12 mouse cellular contexts compared by ENCODE assay signal in the genomic region with DNA sequence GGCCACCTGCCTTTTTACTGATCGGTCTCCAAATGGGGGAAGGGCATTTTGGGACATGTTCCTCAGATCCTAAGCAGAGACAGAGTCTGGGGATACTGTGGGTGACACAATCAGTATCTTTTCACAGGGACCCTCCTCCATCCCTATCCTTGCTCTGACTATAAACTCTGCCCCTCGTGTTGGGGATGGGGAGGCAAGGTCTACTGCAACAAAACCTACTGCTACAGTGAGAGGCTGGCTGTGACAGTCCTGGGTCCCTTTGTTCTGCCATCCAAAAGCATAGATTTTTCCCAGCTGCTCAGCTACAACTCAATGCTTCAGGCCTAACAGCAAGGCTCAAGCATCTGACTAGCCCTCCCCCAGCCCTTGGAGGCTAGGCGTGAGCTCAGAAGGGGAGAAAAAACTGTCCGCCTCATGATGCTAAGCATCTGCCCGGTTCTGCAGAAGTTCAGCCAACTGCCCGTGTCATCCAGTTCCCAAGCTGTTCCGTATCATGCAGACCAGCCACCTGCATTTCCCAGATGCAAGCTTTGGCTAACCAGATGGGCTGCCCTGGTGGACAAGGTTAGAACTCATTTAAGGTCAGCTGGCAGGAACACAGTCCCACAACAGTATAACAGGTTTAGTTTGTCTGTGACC.
DNase-seq lines count a peak whose midpoint lies in the region; ATAC-seq and TF ChIP-seq lines count a peak whose summit lies in the region.
"Had no signal": no experiment of that assay in that cellular context is flagged by ENCODE, and none has a peak within 500 bp of the region (broad histone marks: within the 10 kb centered on the region; RNA-seq: fewer than 3 reads in every experiment).

No protein-coding gene starts in this region.

- no peak for TF ChIP-seq EP300 in stomach, postnatal 0 days (optimal IDR thresholded peaks at IDR 0.05)

- peak; percentile 33 for DNase-seq in embryo, embryonic 10 days (ENCODE audit: low spot score)
- DNase-seq in embryo, embryonic 11 days, result no peak
- no peak for DNase-seq in stomach, postnatal 0 days (ENCODE audit: low spot score)
- no peak for DNase-seq in thymus, postnatal 4 days
- no peak for DNase-seq in adrenal gland, postnatal 25 days
- DNase-seq: cerebellum, adult 9-11 months; layer of hippocampus, adult 9-11 months had no signal

- no peak for TF ChIP-seq CTCF in intestine, postnatal 0 days (IDR thresholded peaks at IDR 0.05; ENCODE audit: low read depth)
- no peak for TF ChIP-seq CTCF in stomach, postnatal 0 days (IDR thresholded peaks at IDR 0.05; ENCODE audit: low read depth)

- H3K4me2 ChIP-seq in intestine, embryonic 15.5 days (replicated peaks), result no peak overlapping the region
- H3K4me2 ChIP-seq in intestine, postnatal 0 days (replicated peaks; ENCODE audit: low read depth), result no peak overlapping the region
- H3K4me2 ChIP-seq in stomach, embryonic 14.5 days (replicated peaks; ENCODE audit: low read depth, low read length), result no peak overlapping the region
- H3K4me2 ChIP-seq in stomach, postnatal 0 days (replicated peaks; ENCODE audit: low read depth), result no peak overlapping the region
- H3K4me2 ChIP-seq: limb, embryonic 12.5 days; lung, embryonic 15.5 days had no signal

- H3K4me3 ChIP-seq in intestine, embryonic 15.5 days (replicated peaks), result no peak overlapping the region
- H3K4me3 ChIP-seq in intestine, postnatal 0 days (ENCODE audit: low read depth, low read length), result no peak overlapping the region
- no peak overlapping the region for H3K4me3 ChIP-seq in stomach, embryonic 14.5 days (ENCODE audit: low read depth, low read length)
- no peak overlapping the region for H3K4me3 ChIP-seq in stomach, postnatal 0 days (ENCODE audit: low read depth, low read length)
- H3K4me3 ChIP-seq: limb, embryonic 12.5 days; lung, embryonic 15.5 days had no signal

- no peak overlapping the region for H3K9ac ChIP-seq in intestine, embryonic 15.5 days
- no peak overlapping the region for H3K9ac ChIP-seq in intestine, postnatal 0 days (ENCODE audit: low read depth, low read length)
- no peak overlapping the region for H3K9ac ChIP-seq in stomach, embryonic 14.5 days (replicated peaks; ENCODE audit: low read depth, low read length)
- H3K9ac ChIP-seq in stomach, postnatal 0 days (ENCODE audit: low read length), result no peak overlapping the region
- H3K9ac ChIP-seq: limb, embryonic 12.5 days; lung, embryonic 15.5 days had no signal

- H3K27me3 ChIP-seq in intestine, embryonic 15.5 days (replicated peaks), result no peaks in the 10 kb centered on the region
- H3K27me3 ChIP-seq in intestine, postnatal 0 days (replicated peaks; ENCODE audit: control insufficient read depth, insufficient read depth, low read length), result no peaks in the 10 kb centered on the region
- no peaks in the 10 kb centered on the region for H3K27me3 ChIP-seq in stomach, embryonic 14.5 days (ENCODE audit: control insufficient read depth, insufficient read depth, low read length)
- no peaks in the 10 kb centered on the region for H3K27me3 ChIP-seq in stomach, postnatal 0 days (ENCODE audit: control insufficient read depth, insufficient read depth, low read length)
- H3K27me3 ChIP-seq: limb, embryonic 12.5 days; lung, embryonic 15.5 days had no signal

- H3K4me1 ChIP-seq in intestine, embryonic 15.5 days (replicated peaks), result 0 out of 2 replicates have a peak, but pooled peaks cover 7% of the 10 kb centered on the region
- no peaks in the 10 kb centered on the region for H3K4me1 ChIP-seq in intestine, postnatal 0 days (replicated peaks; ENCODE audit: control insufficient read depth, insufficient read depth, low read length)
- 0 out of 2 replicates have a peak, but pooled peaks cover 4% of the 10 kb centered on the region for H3K4me1 ChIP-seq in stomach, embryonic 14.5 days (ENCODE audit: control insufficient read depth, insufficient read depth, low read length)
- no peaks in the 10 kb centered on the region for H3K4me1 ChIP-seq in stomach, postnatal 0 days (replicated peaks; ENCODE audit: control insufficient read depth, insufficient read depth)

- 60% methylated on average over 7 of the region's 7 CpGs for WGBS in intestine, embryonic 15.5 days
- WGBS in intestine, postnatal 0 days, result 67% methylated on average over 7 of the region's 7 CpGs
- 37% methylated on average over 7 of the region's 7 CpGs for WGBS in stomach, embryonic 14.5 days
- WGBS in stomach, postnatal 0 days, result 56% methylated on average over 7 of the region's 7 CpGs

- no peaks in the 10 kb centered on the region for H3K36me3 ChIP-seq in intestine, embryonic 15.5 days
- no peaks in the 10 kb centered on the region for H3K36me3 ChIP-seq in intestine, postnatal 0 days (ENCODE audit: control insufficient read depth, insufficient read depth)
- H3K36me3 ChIP-seq in stomach, embryonic 14.5 days (ENCODE audit: control insufficient read depth, insufficient read depth, low read length), result no peaks in the 10 kb centered on the region
- H3K36me3 ChIP-seq in stomach, postnatal 0 days (ENCODE audit: control insufficient read depth, insufficient read depth, low read length), result no peaks in the 10 kb centered on the region
- H3K36me3 ChIP-seq: limb, embryonic 12.5 days; lung, embryonic 15.5 days had no signal

- H3K27ac ChIP-seq in intestine, embryonic 15.5 days, result no peak overlapping the region
- H3K27ac ChIP-seq in intestine, postnatal 0 days (ENCODE audit: low read depth, low read length), result no peak overlapping the region
- H3K27ac ChIP-seq in stomach, embryonic 14.5 days (ENCODE audit: low read length), result no peak overlapping the region
- H3K27ac ChIP-seq in stomach, postnatal 0 days (replicated peaks), result no peak overlapping the region
- H3K27ac ChIP-seq: limb, embryonic 12.5 days; lung, embryonic 15.5 days had no signal

- no peaks in the 10 kb centered on the region for H3K9me3 ChIP-seq in intestine, embryonic 15.5 days
- H3K9me3 ChIP-seq in intestine, postnatal 0 days (ENCODE audit: control insufficient read depth), result no peaks in the 10 kb centered on the region
- H3K9me3 ChIP-seq in stomach, embryonic 14.5 days (ENCODE audit: control insufficient read depth, low read depth, low read length), result no peaks in the 10 kb centered on the region
- no peaks in the 10 kb centered on the region for H3K9me3 ChIP-seq in stomach, postnatal 0 days (ENCODE audit: control insufficient read depth, low read length)
- H3K9me3 ChIP-seq: limb, embryonic 12.5 days; lung, embryonic 15.5 days had no signal

- ATAC-seq in intestine, embryonic 15.5 days, result peak; percentile 46
- no peak for ATAC-seq in intestine, postnatal 0 days
- ATAC-seq in stomach, embryonic 14.5 days (ENCODE audit: insufficient number of reproducible peaks, insufficient read depth, low FRiP score, low read depth), result peak; percentile 64; the same call in 1 of the 2 replicates
- ATAC-seq in stomach, postnatal 0 days (ENCODE audit: low FRiP score, low TSS enrichment), result no peak; the same call in 1 of the 2 replicates

Comparison
In these comparisons a context has a peak if more than half of its experiments do, and no peak if none do; other contexts are left out.
1. ATAC-seq: peak in intestine, embryonic 15.5 days (single experiment) and stomach, embryonic 14.5 days (single experiment); none in intestine, postnatal 0 days (single experiment) and stomach, postnatal 0 days (single experiment).